Mouse (Mus musculus) midbrain, embryonic 12.5 days (tissue): Measurements from ENCODE around the gene Eps15l1. TPM values are rescaled to one million over a fixed set of nuclear protein-coding genes. Genes with fewer than 3 reads are reported as not detected.

Experiments
- ATAC-seq: fragments of 200-750 bp; cut with Nextera tagmentation; 2 replicates; pipeline ENCODE4 v1.8.0; 2017; ENCODE audit warnings: low read depth, moderate TSS enrichment, moderate library complexity; ENCODE audit not compliant: low FRiP score
- H3K27ac ChIP-seq: fragments of 300-500 bp; sonication (generic); replicated peaks from 2 replicates; pipeline ENCODE4 v1.5.1; 2016; ENCODE audit warnings: mild to moderate bottlenecking
- H3K27me3 ChIP-seq: fragments of 300-500 bp; sonication (generic); 2 replicates; pipeline ENCODE4 v1.6.1; 2016; ENCODE audit warnings: mild to moderate bottlenecking
- H3K36me3 ChIP-seq: fragments of 300-500 bp; sonication (generic); 2 replicates; pipeline ENCODE4 v1.6.1; 2016
- H3K4me1 ChIP-seq: fragments of 300-500 bp; sonication (generic); 2 replicates; pipeline ENCODE4 v1.6.1; 2016
- H3K4me2 ChIP-seq: fragments of 300-500 bp; sonication (generic); replicated peaks from 2 replicates; pipeline ENCODE4 v1.6.1; 2016; ENCODE audit warnings: mild to moderate bottlenecking, moderate library complexity
- H3K4me3 ChIP-seq: fragments of 300-500 bp; sonication (generic); 2 replicates; pipeline ENCODE4 v1.5.1; 2016; ENCODE audit warnings: mild to moderate bottlenecking
- H3K9ac ChIP-seq: fragments of 300-500 bp; sonication (generic); replicated peaks from 2 replicates; pipeline ENCODE4 v1.6.1; 2016; ENCODE audit warnings: mild to moderate bottlenecking, moderate library complexity
- H3K9me3 ChIP-seq: fragments of 300-500 bp; sonication (generic); 2 replicates; pipeline ENCODE4 v1.6.1; 2016; ENCODE audit warnings: mild to moderate bottlenecking
- WGBS: fragments of 180-500 bp; shearing (Covaris S2); methylation state at CpG from one replicate; pipeline ENCODE4 v1.1.7; 2016; 5-methylcytosine and 5-hydroxymethylcytosine counted together
- microRNA-seq: library from miRNA; unstranded; fragments of <30 nt; microRNA quantifications from one replicate; pipeline ENCODE4, GENCODE M21; 2017
- polyA plus RNA-seq: library from polyadenylated mRNA; unstranded; fragments of >200 nt; fragmentation: Nextera tagmentation; extraction: Ambion mirVana; gene quantifications from 2 replicates; pipeline ENCODE4 v1.2.1, GENCODE M21; 2016

Gene Eps15l1
- polyA plus RNA-seq, 1 experiment from 2014 or later: 73.2 TPM

DNA sequence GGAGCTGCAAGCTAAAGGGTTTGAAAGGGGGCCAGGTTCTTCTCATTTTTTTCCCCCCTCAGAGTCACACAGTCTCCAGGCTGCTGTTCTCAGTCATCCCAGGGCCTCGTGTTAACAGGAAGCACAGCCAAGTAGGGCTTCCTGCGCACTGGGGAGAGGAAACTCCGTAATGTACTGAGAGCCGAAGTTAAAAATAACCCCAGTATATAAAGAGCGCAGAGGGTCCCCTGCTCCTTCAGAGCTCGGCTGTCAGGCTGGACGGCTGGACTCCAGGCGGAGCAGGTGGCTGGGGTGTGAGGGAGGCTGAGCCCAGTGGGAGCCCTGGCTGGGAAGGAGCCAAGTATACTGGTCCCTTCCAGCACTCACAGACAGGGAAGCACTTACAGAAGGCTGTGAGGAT, 125.6 kb downstream of the Eps15l1 start:
- Histone ChIP-seq H3K36me3 (no peaks in the 10 kb centered on the region), H3K4me1 (no peaks in the 10 kb centered on the region), H3K9ac (no peak overlapping the region), H3K9me3 (no peaks in the 10 kb centered on the region), H3K4me3 (no peak overlapping the region), H3K27ac (no peak overlapping the region), H3K4me2 (no peak overlapping the region), H3K27me3 (no peaks in the 10 kb centered on the region)
- WGBS: 67% methylated on average over 8 of the region's 8 CpGs
- no peak for ATAC-seq

- Histone ChIP-seq H3K27ac (no peak overlapping the region), H3K9ac (no peak overlapping the region), H3K4me2 (no peak overlapping the region), H3K36me3 (no peaks in the 10 kb centered on the region), H3K4me3 (no peak overlapping the region), H3K27me3 (no peaks in the 10 kb centered on the region), H3K4me1 (no peaks in the 10 kb centered on the region), H3K9me3 (no peaks in the 10 kb centered on the region)
- WGBS: 82% methylated on average over 3 of the region's 3 CpGs
- ATAC-seq: no peak
These were observed 126.1 kb downstream of the Eps15l1 start for GRCm38 (mm10) chr8:72295125-72295524.

DNA sequence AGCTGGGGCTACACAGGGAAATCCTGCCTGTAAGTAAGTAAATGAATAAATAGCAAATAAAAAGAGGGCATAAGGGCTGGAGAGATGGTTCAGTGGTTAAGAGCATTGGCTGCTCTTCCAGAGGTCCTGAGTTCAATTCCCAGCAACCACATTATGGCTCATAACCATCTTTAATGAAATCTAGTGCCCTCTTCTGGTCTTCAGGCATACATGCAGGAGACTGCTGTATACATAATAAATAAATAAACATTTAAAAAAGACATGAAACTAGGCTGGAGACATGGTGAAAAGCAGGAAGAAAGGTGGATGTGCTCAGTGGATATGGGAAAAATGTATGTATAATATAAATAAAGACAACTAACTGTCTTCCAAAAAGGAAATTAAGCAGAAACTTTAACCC, 128.0 kb downstream of the Eps15l1 start:
- H3K4me3 ChIP-seq: no peak overlapping the region
- H3K4me2 ChIP-seq: no peak overlapping the region
- no peak for ATAC-seq
- no peaks in the 10 kb centered on the region for H3K4me1 ChIP-seq
- no peak overlapping the region for H3K27ac ChIP-seq
- no peak overlapping the region for H3K9ac ChIP-seq
- H3K9me3 ChIP-seq: no peaks in the 10 kb centered on the region
- no peaks in the 10 kb centered on the region for H3K36me3 ChIP-seq
- no peaks in the 10 kb centered on the region for H3K27me3 ChIP-seq

DNA sequence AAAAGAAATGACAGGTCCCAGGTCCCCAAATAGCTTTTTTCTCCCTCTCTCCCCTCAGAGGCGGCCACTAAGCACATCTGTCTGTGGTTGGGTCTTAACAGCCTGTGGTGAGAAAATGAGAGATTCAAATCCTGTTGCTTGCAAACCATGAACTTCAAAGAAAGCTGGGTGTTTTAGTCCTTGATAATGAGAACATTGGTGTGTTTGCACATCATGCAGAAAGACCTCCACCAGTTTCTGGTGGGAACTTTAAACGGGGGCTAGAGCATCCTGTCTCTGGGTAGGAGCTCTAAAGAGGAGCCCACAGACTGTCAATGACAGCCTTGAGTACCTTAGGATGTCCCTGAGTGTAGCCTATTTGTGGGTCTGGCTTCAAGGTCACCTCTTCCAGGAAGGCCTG, 130.2 kb downstream of the Eps15l1 start:
- H3K9ac ChIP-seq: no peak overlapping the region
- H3K4me2 ChIP-seq: no peak overlapping the region
- H3K9me3 ChIP-seq: no peaks in the 10 kb centered on the region
- H3K27ac ChIP-seq: no peak overlapping the region
- H3K27me3 ChIP-seq: no peaks in the 10 kb centered on the region
- no peak for ATAC-seq
- no peaks in the 10 kb centered on the region for H3K4me1 ChIP-seq
- no peaks in the 10 kb centered on the region for H3K36me3 ChIP-seq
- H3K4me3 ChIP-seq: no peak overlapping the region
- WGBS: 85% methylated on average over 2 of the region's 2 CpGs

Small RNA genes lying within 50 kb of the gene (microRNA-seq; reads per million reads assigned to microRNA genes)
- gene Mir7068: 2.3 reads per million, percentile 2 among the genes with 10 or more reads in this experiment

Other genes with a start within 250 kb of the Eps15l1 start
- gene Hsh2d, start 231.8 kb downstream of the Eps15l1 start, polyA plus RNA-seq: not detected in 2 replicates
- gene Cib3, start 208.6 kb downstream of the Eps15l1 start, polyA plus RNA-seq: 0.13 TPM in 1 of 2 replicates, not detected in the other
- gene Gm11034, start 207.8 kb downstream of the Eps15l1 start, polyA plus RNA-seq: not detected in 2 replicates
- 87.2 and 89.6 TPM in 2 replicates for gene Fam32a, start 201.7 kb downstream of the Eps15l1 start, polyA plus RNA-seq
- gene Ap1m1, start 181.4 kb downstream of the Eps15l1 start, polyA plus RNA-seq: 210 and 211 TPM in 2 replicates
- 25.7 and 32.3 TPM in 2 replicates for gene Gm10282, start 116.2 kb downstream of the Eps15l1 start, polyA plus RNA-seq
- gene Klf2, start 102.4 kb downstream of the Eps15l1 start, polyA plus RNA-seq: 8.8 and 9.2 TPM in 2 replicates
- 1.4 and 1.7 TPM in 2 replicates for gene Calr3, start 22.4 kb upstream of the Eps15l1 start, polyA plus RNA-seq
- gene 1700030K09Rik, start 22.4 kb upstream of the Eps15l1 start, polyA plus RNA-seq: 16.4 and 18.2 TPM in 2 replicates
- gene Cherp, start 53.8 kb upstream of the Eps15l1 start, polyA plus RNA-seq: 76.6 and 82.8 TPM in 2 replicates
- 23.0 and 24.3 TPM in 2 replicates for gene Slc35e1, start 71.2 kb upstream of the Eps15l1 start, polyA plus RNA-seq
- gene Med26, start 126.8 kb upstream of the Eps15l1 start, polyA plus RNA-seq: 19.1 and 19.6 TPM in 2 replicates
- 127 and 128 TPM in 2 replicates for gene Smim7, start 149.6 kb upstream of the Eps15l1 start, polyA plus RNA-seq
- gene Tmem38a, start 150.6 kb upstream of the Eps15l1 start, polyA plus RNA-seq: 11.0 and 13.5 TPM in 2 replicates
- 0.10 and 0.18 TPM in 2 replicates for gene Nwd1, start 225.3 kb upstream of the Eps15l1 start, polyA plus RNA-seq